Mouse (Mus musculus) gastrocnemius, adult 8-10 months (tissue): ENCODE results near the gene Ptchd1. TPM values are rescaled to one million over a fixed set of nuclear protein-coding genes. Genes with fewer than 3 reads are reported as not detected.

Experiments used
- DNase-seq, 2 experiments: peaks; one replicate each; pipeline ENCODE4 v3.0.0; 2022; ENCODE audit warnings: low spot score in 2 of 2
- total RNA-seq, 4 experiments: library from RNA; stranded (reverse); gene quantifications; 2 replicates each; pipeline ENCODE4 v1.2.4; 2022

Gene Ptchd1
- under 1 TPM in 2 of 4 experiments, not detected in 2; 0.17 to 0.78 TPM for total RNA-seq

DNA sequence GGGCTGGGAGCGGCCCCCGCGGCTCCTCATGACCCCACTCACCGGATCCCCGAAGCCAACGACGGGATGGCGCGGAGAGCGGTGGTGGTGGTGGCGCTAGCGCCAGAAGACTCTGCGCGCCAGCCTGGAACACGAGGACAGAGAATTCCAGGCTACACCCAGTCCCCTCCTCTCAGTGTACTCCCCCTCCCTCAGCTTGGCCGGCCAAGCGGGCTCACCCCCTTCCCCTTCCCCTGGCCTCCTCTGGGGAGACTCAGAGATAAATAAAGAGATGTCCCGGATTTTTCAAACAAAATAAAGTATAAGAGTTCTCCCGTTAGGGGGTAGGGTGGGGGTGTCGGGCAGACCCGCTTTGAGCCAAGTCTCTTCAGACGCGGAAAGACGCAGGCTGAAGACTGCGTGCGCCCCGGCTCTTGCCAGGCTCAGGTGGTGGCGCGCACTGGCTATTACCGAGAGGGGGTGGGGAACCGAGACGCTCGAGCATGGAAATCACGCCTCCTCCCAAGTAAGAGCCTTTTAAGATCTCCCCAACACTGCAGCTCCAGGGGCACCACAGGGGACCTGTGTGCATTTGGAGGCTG is at the start of gene Ptchd1:
Gene Ptchd1, minus strand, starts transcription at position 114 of the 581 bp plus-strand sequence.
- DNase-seq: no peak

DNA sequence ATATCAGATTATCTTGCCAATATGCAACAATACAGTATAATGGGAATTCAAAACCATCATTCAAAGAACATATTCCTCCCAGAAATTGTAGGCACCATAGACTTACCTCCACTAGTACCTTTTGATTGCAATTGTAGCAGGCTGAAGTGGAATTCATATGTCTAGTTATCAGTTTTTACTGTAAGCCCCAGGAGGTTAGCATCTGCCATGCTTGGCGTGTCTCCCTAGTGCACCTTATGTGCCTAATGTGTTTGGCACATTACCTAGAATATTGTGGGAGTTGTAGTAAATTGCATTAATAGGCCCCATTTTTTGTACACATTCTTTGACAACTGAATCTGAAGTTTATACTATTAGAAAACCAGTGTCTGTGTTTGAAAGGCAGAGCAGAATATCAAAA is 34.4 kb upstream of the Ptchd1 start:
- no peak for DNase-seq

DNA sequence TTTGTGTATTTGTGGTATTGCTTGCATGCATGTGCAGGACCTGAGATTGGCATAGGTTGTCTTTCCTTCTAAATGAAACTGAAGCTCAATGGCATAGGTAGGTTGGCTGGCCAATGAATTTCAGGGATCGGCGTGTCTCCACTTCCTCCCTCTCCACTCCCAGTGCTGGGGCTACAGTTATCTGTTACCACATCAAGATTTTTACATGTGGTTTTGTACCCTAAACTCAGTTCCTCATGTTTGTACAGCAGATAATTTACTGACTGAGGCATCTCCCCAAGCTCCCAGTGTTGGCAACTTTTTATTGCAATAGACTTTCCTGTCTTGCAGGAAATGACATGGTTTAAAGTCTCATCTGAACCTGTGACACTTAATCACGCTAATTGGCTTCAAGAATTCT is 22.4 kb upstream of the Ptchd1 start:
- no peak for DNase-seq

- no peak for DNase-seq
Measured at GRCm38 (mm10) chrX:155643975-155644374, 20.4 kb upstream of the Ptchd1 start.

GRCm38 (mm10) chrX:155625671-155626196 is 2.1 kb upstream of the Ptchd1 start:
- DNase-seq: no peak

GRCm38 (mm10) chrX:155624895-155625294 is 1.3 kb upstream of the Ptchd1 start:
- no peak for DNase-seq

DNA sequence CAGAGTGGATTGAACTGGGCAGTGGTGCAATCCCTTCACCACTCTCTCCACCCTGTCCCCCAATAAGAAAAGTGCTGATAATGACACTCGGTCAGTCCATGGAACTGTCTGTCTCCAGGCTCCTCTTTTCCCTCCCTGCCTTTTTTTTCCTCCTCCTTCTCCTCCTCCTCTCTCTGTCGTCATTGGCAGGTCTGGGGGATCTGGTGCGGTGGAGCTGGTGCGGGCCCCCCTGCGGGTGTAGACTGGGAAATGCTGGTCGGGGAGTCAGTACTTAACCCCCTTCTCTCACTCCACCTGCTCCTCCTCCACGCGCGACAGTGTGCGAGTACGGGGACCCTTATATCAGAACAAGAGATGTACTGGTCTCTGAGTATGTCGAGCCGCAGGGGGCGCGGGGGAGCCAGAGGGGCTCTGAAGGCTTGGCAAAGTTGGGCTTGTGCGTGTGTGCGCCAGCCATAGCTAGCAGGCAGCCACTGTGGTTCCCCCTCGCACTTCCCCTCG is 777 bp upstream of the Ptchd1 start, which contains the start of gene Gm15155:
Gene Gm15155, plus strand, starts transcription at position 401 of the 501 bp plus-strand sequence.
- no peak for DNase-seq

- no peak for DNase-seq
Measured at GRCm38 (mm10) chrX:155622961-155623599, 534 bp downstream of the Ptchd1 start.

GRCm38 (mm10) chrX:155622527-155622926 is 1.1 kb downstream of the Ptchd1 start:
- DNase-seq: no peak

DNA sequence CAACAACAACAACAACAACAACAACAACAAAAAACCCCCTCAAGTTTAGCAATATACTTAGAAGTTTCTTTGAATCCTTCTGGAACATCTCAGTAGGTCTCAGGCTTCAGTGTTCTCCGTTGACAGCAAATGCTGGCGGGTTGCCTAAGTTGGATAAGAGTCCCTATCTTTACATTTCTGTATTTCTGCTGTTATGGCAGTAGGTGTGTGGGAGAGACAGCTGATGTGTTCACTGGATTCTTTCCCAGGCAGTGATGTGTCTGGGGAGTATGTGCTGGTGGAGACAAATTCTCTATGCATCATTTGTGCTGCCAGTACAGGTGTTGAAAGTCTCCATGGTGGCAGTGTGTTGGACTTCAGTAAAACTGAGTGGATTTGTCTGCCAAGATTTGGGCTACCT is 22.4 kb downstream of the Ptchd1 start:
- no peak for DNase-seq

DNA sequence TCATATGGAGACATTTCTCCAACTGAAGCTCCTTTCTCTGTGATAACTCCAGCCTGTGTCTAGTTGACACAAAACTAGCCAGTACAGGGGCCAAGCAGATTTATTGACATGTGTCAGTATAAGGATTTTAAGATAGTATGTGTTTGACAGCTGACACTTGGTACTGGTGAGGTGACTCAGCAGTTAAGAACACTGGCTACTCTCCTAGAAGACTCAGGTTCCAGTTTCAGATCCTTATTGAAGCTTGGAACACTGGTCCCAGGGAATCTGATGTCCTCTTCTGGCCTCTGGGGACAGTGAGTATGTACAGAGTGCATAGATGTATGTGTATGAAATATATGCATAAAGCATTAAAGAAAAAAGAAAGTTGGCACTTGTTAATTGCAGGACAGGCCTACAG is 27.2 kb downstream of the Ptchd1 start:
- DNase-seq: no peak

DNA sequence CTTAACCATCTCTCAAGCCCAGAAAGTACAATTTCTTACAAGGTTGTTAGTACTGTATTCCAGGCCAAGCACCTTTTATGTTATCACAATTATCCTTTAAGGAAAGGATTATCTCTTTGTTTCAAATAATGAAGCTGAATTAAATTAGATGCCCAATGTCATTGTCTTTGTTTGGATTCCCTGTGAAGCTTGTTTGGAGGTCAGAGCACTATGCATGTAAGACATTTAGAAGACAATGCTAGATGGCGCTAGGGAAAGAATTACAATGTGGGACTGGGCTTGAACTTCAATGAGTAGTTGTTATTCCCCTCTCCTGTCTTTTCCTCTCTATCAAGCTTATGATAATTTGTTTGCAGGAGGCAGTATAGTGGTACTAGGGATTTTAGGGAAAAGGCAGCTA is 28.9 kb downstream of the Ptchd1 start:
- DNase-seq: no peak

GRCm38 (mm10) chrX:155592467-155592866 is 31.1 kb downstream of the Ptchd1 start:
- no peak for DNase-seq

DNA sequence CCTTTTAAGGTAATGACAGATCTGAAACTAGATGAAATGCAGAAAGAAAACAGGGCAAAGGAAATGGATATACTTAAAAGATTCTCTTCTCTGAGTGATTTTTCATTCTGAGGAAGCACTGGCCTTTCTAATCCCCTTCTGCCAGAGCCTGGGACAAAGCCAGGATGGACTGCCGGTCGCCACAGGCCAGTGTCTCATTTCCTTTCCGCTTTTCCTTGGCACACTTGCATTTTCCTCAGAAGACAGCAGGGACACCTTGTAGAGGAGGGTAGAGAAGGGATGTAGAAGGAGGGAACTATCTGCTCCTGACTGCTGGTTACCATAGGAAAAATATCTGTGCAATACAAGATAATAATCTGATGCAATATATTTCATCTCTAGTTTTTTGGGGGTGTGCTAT is 32.1 kb downstream of the Ptchd1 start:
- DNase-seq: no peak

GRCm38 (mm10) chrX:155584586-155584985 is 39.0 kb downstream of the Ptchd1 start:
- no peak for DNase-seq

GRCm38 (mm10) chrX:155579791-155580190 is 43.8 kb downstream of the Ptchd1 start:
- DNase-seq: no peak

GRCm38 (mm10) chrX:155572396-155572795 is 51.2 kb downstream of the Ptchd1 start:
- DNase-seq: no peak

- no peak for DNase-seq
Measured at GRCm38 (mm10) chrX:155543780-155544179, 79.8 kb downstream of the Ptchd1 start.

Other genes starting within 250 kb of the Ptchd1 start
- not detected for gene Gm15155, start 927 bp upstream of the Ptchd1 start, total RNA-seq